Mouse (Mus musculus) neural tube, embryonic 11.5 days (tissue): ENCODE results near the gene Pdpn. TPM values are rescaled to one million over a fixed set of nuclear protein-coding genes. Genes with fewer than 3 reads are reported as not detected.
A peak's percentile ranks its signal among the peaks of the same experiment; 100 is the strongest.

Experiments
- ATAC-seq: fragments of 200-750 bp; cut with Nextera tagmentation; 2 replicates; pipeline ENCODE4 v1.8.0; 2017; ENCODE audit warnings: moderate number of reproducible peaks, mild to moderate bottlenecking, moderate TSS enrichment, moderate library complexity; ENCODE audit not compliant: insufficient read depth, low FRiP score, low TSS enrichment
- DNase-seq: peaks from one replicate; pipeline ENCODE4 v3.0.0-alpha.2; 2015; ENCODE audit warnings: low spot score
- H3K27ac ChIP-seq: fragments of 300-500 bp; sonication (generic); 2 replicates; pipeline ENCODE4 v1.5.1; 2014; ENCODE audit warnings: low read depth, mild to moderate bottlenecking, low read length
- H3K27me3 ChIP-seq: fragments of 300-500 bp; sonication (generic); 2 replicates; pipeline ENCODE4 v1.6.1; 2014; ENCODE audit warnings: mild to moderate bottlenecking, low read length, mixed read lengths; ENCODE audit not compliant: control insufficient read depth, insufficient read depth
- H3K36me3 ChIP-seq: fragments of 300-500 bp; sonication (generic); 2 replicates; pipeline ENCODE4 v1.6.1; 2014; ENCODE audit warnings: mild to moderate bottlenecking, low read length, moderate library complexity, mixed read lengths; ENCODE audit not compliant: control insufficient read depth, insufficient read depth
- H3K4me1 ChIP-seq: fragments of 300-500 bp; sonication (generic); 2 replicates; pipeline ENCODE4 v1.6.1; 2014; ENCODE audit warnings: low read length, mixed read lengths; ENCODE audit not compliant: control insufficient read depth, insufficient read depth
- H3K4me2 ChIP-seq: fragments of 300-500 bp; sonication (generic); 2 replicates; pipeline ENCODE4 v1.6.1; 2014; ENCODE audit warnings: low read depth, mild to moderate bottlenecking, moderate library complexity
- H3K4me3 ChIP-seq: fragments of 300-500 bp; sonication (generic); 2 replicates; pipeline ENCODE4 v1.5.1; 2014; ENCODE audit warnings: low read depth, low read length
- H3K9ac ChIP-seq: fragments of 300-500 bp; sonication (generic); 2 replicates; pipeline ENCODE4 v1.6.1; 2014; ENCODE audit warnings: mild to moderate bottlenecking, low read length
- H3K9me3 ChIP-seq: fragments of 300-500 bp; sonication (generic); 2 replicates; pipeline ENCODE4 v1.6.1; 2016; ENCODE audit warnings: low read length; ENCODE audit not compliant: control insufficient read depth
- WGBS: fragments of 180-500 bp; shearing (Covaris S2); extraction: QIAGEN DNeasy Blood & Tissue Kit; methylation state at CpG from one replicate; pipeline ENCODE4 v1.1.7; 2014; 5-methylcytosine and 5-hydroxymethylcytosine counted together
- polyA plus RNA-seq: library from polyadenylated mRNA; unstranded; fragments of >200 nt; fragmentation: Nextera tagmentation; extraction: Ambion mirVana; gene quantifications from 2 replicates; pipeline ENCODE4 v1.2.1, GENCODE M21; 2014

Gene Pdpn
- polyA plus RNA-seq, 1 experiment from 2014 or later: 147 TPM

GRCm38 (mm10) chr4:143239615-143240201 lies 59.7 kb downstream of the Pdpn start:
- no peak overlapping the region for H3K27ac ChIP-seq
- WGBS: 89% methylated on average over 9 of the region's 9 CpGs
- no peak overlapping the region for H3K4me2 ChIP-seq
- DNase-seq: no peak
- H3K27me3 ChIP-seq: no peaks in the 10 kb centered on the region
- H3K9me3 ChIP-seq: no peaks in the 10 kb centered on the region
- H3K4me3 ChIP-seq: no peak overlapping the region
- H3K36me3 ChIP-seq: no peaks in the 10 kb centered on the region
- no peak overlapping the region for H3K9ac ChIP-seq
- ATAC-seq: no peak
- H3K4me1 ChIP-seq: 0 out of 2 replicates have a peak, but pooled peaks cover 4% of the 10 kb centered on the region

GRCm38 (mm10) chr4:143239117-143239516 lies 60.2 kb downstream of the Pdpn start:
- DNase-seq (no peak), ATAC-seq (no peak)
- H3K27me3 ChIP-seq: no peaks in the 10 kb centered on the region
- H3K4me3 ChIP-seq: no peak overlapping the region
- no peaks in the 10 kb centered on the region for H3K36me3 ChIP-seq
- H3K27ac ChIP-seq: no peak overlapping the region
- H3K9me3 ChIP-seq: no peaks in the 10 kb centered on the region; the same call in 1 of the 2 replicates
- H3K9ac ChIP-seq: no peak overlapping the region
- H3K4me1 ChIP-seq: 0 out of 2 replicates have a peak, but pooled peaks cover 4% of the 10 kb centered on the region
- 88% methylated on average over 5 of the region's 5 CpGs for WGBS
- no peak overlapping the region for H3K4me2 ChIP-seq

GRCm38 (mm10) chr4:143238241-143239031 lies 60.9 kb downstream of the Pdpn start:
- Histone ChIP-seq H3K4me2 (no peak overlapping the region), H3K27ac (no peak overlapping the region), H3K4me3 (no peak overlapping the region), H3K36me3 (no peaks in the 10 kb centered on the region), H3K27me3 (no peaks in the 10 kb centered on the region), H3K9me3 (no peaks in the 10 kb centered on the region; the same call in 1 of the 2 replicates), H3K4me1 (0 out of 2 replicates have a peak, but pooled peaks cover 4% of the 10 kb centered on the region), H3K9ac (no peak overlapping the region)
- 32% methylated on average over 23 of the region's 23 CpGs for WGBS
- ATAC-seq: no peak
- DNase-seq: peak; percentile 59

GRCm38 (mm10) chr4:143231790-143232422 lies 67.5 kb downstream of the Pdpn start:
- no peaks in the 10 kb centered on the region for H3K36me3 ChIP-seq
- DNase-seq: no peak
- 0 out of 2 replicates have a peak, but pooled peaks have one; percentile 27 for ATAC-seq
- H3K4me2 ChIP-seq: no peak overlapping the region
- WGBS: 94% methylated on average over 10 of the region's 10 CpGs
- no peaks in the 10 kb centered on the region; the same call in 1 of the 2 replicates for H3K9me3 ChIP-seq
- no peak overlapping the region for H3K4me3 ChIP-seq
- no peaks in the 10 kb centered on the region for H3K27me3 ChIP-seq
- no peaks in the 10 kb centered on the region for H3K4me1 ChIP-seq
- no peak overlapping the region for H3K27ac ChIP-seq
- H3K9ac ChIP-seq: no peak overlapping the region

- Histone ChIP-seq H3K9me3 (no peaks in the 10 kb centered on the region; the same call in 1 of the 2 replicates), H3K4me2 (no peak overlapping the region), H3K4me3 (no peak overlapping the region), H3K4me1 (no peaks in the 10 kb centered on the region), H3K27me3 (no peaks in the 10 kb centered on the region), H3K36me3 (no peaks in the 10 kb centered on the region), H3K9ac (no peak overlapping the region), H3K27ac (no peak overlapping the region)
- DNase-seq (no peak), ATAC-seq (no peak)
- WGBS: 72% methylated on average over 3 of the region's 3 CpGs
Observed at GRCm38 (mm10) chr4:143231110-143231509, 68.3 kb downstream of the Pdpn start.

- H3K4me1 ChIP-seq: no peaks in the 10 kb centered on the region
- no peak for DNase-seq
- H3K4me3 ChIP-seq: no peak overlapping the region
- no peak overlapping the region for H3K27ac ChIP-seq
- H3K4me2 ChIP-seq: no peak overlapping the region
- H3K9me3 ChIP-seq: no peaks in the 10 kb centered on the region
- H3K36me3 ChIP-seq: no peaks in the 10 kb centered on the region
- ATAC-seq: no peak
- no peaks in the 10 kb centered on the region for H3K27me3 ChIP-seq
- WGBS: 76% methylated on average over 5 of the region's 5 CpGs
- H3K9ac ChIP-seq: no peak overlapping the region
Observed at GRCm38 (mm10) chr4:143227976-143228375, 71.4 kb downstream of the Pdpn start.

- Histone ChIP-seq H3K9ac (no peak overlapping the region), H3K9me3 (no peaks in the 10 kb centered on the region), H3K36me3 (no peaks in the 10 kb centered on the region), H3K27me3 (no peaks in the 10 kb centered on the region), H3K4me3 (no peak overlapping the region), H3K4me2 (no peak overlapping the region), H3K27ac (no peak overlapping the region), H3K4me1 (no peaks in the 10 kb centered on the region)
- 54% methylated on average over 9 of the region's 9 CpGs for WGBS
- ATAC-seq: no peak
- peak; percentile 19 for DNase-seq
Observed at GRCm38 (mm10) chr4:143225886-143226285, 73.5 kb downstream of the Pdpn start.

GRCm38 (mm10) chr4:143219316-143219751 lies 80.0 kb downstream of the Pdpn start:
- DNase-seq (peak; percentile 64), ATAC-seq (peak; percentile 96)
- WGBS: 22% methylated on average over 9 of the region's 9 CpGs
- Histone ChIP-seq H3K4me1 (no peaks in the 10 kb centered on the region), H3K9ac (peak overlapping the region; percentile 9; the same call in 1 of the 2 replicates), H3K9me3 (no peaks in the 10 kb centered on the region), H3K36me3 (no peaks in the 10 kb centered on the region), H3K27me3 (no peaks in the 10 kb centered on the region), H3K27ac (peak overlapping the region; percentile 76), H3K4me2 (0 out of 2 replicates have a peak overlapping the region, but pooled peaks have one; percentile 3), H3K4me3 (no peak overlapping the region)
